Mouse (Mus musculus) Patski (cell line): Measurements from ENCODE around the gene Syf2. TPM values are rescaled to one million over a fixed set of nuclear protein-coding genes. Genes with fewer than 3 reads are reported as not detected.

Experiments
- ATAC-seq: fragments of 100-300 bp; one replicate; pipeline ENCODE4 v1.8.0; 2021
- CTCF ChIA-PET: fragments of 350-600 bp; sonication (Branson Sonifier 250); formaldehyde crosslinking; loops from one replicate; lab custom pipeline; 2022; ENCODE audit warnings: inconsistent platforms; lab: Charles Lee
- POLR2A ChIA-PET: fragments of 350-600 bp; sonication (Branson Sonifier 250); formaldehyde crosslinking; loops from one replicate; lab custom pipeline; 2022; ENCODE audit warnings: antibody characterized with exemption, inconsistent platforms; lab: Charles Lee
- DNase-seq: peaks from one replicate; pipeline ENCODE4 v3.0.0-alpha.2; 2011; ENCODE audit warnings: low read depth, low spot score
- H3K27me3 ChIP-seq: fragments of 371-371 bp; one replicate; pipeline ENCODE4 v1.5.1; 2021
- CTCF ChIP-seq: fragments of 100-300 bp; IDR thresholded peaks from one replicate; pipeline ENCODE4 v1.5.1; 2021
- in situ Hi-C: fragments of 300-500 bp; cut with MboI; formaldehyde crosslinking; loops from 3 replicates; pipeline ENCODE4 v1.11.1; 2018; ENCODE audit warnings: low pct_unique_long_range_greater_than_20kb, mixed read lengths
- polyA plus RNA-seq: library from polyadenylated mRNA; unstranded; gene quantifications from one replicate; pipeline ENCODE4 v1.2.3, GENCODE M21; 2021

The Syf2 gene
- polyA plus RNA-seq, 1 experiment from 2014 or later: 73.5 TPM

DNA sequence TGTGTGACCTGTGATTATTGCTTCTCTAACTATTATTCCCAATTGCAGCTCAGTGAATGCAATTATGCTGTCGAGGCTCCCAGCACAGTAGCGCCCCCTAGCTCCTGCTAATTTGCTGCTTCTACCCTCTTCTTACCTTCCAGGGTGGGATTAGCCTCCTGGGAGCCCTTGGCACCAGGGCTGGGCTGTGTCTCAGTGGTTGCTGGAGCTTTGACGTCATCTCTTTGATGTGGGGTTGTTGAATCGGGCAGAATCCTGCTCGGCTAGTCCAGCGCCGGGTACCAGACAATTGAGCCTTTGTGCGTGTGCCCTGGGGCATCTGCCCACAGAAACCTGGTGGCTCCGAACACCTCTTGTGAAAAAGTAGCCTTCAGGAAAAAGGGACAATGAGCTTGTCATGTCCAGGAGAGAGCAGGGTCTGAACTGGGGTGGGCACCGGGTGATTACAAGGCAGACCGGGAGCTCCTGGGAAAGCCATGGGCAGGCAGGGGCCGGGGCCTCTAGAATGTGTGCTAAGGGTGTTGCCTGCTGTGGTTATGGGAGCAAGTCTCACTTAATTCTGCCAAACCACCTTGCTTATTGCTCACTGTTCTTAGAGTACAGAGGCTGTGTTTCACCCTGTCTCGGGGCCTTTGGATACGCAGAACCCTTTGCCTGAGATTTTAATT lies 44.7 kb downstream of the Syf2 start:
- POLR2A ChIA-PET: no interaction called here
- ATAC-seq (no peak), DNase-seq (no peak)
- CTCF ChIA-PET: interaction anchor here (1.3 kb wide), 1 partner anchor 69 kb away, joined by 3 read pairs; no protein-coding TSS in a partner anchor
- TF ChIP-seq CTCF: no peak
- H3K27me3 ChIP-seq: no peaks in the 10 kb centered on the region
- in situ Hi-C loops: no loop called here

DNA sequence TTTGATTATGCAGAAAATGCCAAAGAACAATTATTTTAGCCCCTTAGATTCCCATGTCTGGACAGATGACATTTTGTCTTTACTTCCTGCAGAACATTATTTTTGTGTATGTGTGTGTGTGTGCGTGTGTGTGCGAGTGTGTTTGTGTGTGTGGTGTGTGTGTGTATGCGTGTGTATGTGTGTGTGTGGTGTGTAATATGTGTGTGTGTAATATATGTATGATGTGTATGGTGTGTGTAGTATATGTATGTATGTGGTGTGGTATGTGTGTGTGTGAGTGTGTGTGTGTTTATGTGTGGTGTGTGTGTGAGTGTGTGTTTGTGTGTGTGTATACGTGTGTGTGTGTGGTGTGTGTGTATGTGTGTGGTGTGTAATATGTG lies 45.2 kb downstream of the Syf2 start:
- POLR2A ChIA-PET: no interaction called here

DNA sequence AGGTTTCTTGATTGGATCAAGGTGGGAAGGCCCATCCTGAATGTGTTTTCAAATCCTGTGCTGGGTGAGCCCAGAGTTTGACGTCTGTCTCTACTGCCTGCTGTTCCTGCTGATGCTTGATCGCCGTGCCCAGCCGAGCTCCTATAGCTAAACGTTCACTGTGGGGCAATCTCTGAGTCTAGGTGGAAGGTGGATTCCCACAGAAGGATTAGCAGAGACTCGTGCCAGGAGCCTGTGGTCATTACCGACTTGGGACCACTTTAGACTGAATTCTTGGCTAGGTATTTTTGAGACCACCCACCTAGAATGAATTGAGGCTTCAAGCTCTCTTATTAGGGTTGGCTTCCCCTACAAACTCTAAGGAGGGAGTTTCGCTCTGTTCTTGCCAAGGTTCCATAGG lies 48.2 kb downstream of the Syf2 start:
- no peaks in the 10 kb centered on the region for H3K27me3 ChIP-seq
- in situ Hi-C loops: no loop called here
- no peak for DNase-seq
- CTCF ChIA-PET: no interaction called here
- ATAC-seq: no peak
- TF ChIP-seq CTCF: no peak
- POLR2A ChIA-PET: no interaction called here

More for the DNA sequence above, 45.2 kb downstream of the Syf2 start:
- H3K27me3 ChIP-seq: no peaks in the 10 kb centered on the region
- CTCF ChIA-PET: no interaction called here
- no peak for TF ChIP-seq CTCF
- DNase-seq (no peak), ATAC-seq (no peak)
- in situ Hi-C loops: no loop called here

DNA sequence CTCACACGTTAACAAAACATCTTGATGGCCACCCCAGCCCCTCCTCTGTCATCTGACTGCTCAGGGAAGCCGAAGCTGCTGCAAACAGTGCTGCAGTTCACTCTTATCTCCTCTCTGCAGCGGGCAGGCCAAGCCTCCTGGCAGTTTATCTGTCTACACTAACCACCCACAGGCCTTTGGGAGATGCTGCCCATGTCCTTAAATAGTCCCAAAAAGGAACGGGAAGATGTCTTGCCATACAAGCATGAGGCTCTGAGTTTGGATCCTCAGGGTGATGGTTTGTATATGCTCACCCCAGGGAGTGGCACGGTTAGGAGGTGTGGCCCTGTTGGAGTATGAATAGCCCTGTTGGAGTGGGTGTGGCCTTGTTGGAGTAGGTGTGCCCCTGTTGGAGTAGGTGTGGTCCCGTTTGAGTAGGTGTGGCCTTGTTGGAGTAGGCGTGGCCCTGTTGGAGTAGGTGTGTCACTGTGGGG lies 51.3 kb downstream of the Syf2 start:
- CTCF ChIA-PET: no interaction called here
- POLR2A ChIA-PET: no interaction called here
- no peak for DNase-seq
- TF ChIP-seq CTCF: no peak
- in situ Hi-C loops: no loop called here
- no peak for ATAC-seq
- no peaks in the 10 kb centered on the region for H3K27me3 ChIP-seq

DNA sequence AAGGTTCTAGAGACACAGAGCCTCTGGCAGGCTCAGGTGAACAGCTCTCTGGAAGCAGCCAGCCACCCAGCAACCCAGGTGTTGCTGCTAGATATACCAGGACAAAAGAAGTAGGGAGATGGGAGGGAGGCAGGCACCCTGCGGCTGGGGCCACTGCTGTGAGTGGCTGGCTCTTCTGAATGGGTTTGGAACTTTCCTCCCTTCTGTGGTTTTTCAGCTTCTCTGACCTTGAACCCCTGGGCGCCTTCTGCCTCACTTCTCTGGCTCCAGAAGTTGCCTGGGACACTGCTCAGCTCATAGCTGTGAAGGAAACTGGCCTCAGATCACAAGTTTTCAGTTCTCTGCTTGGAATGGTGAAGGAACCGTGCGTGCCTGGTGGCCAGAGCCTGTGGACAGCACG lies 52.4 kb downstream of the Syf2 start:
- in situ Hi-C loops: no loop called here
- POLR2A ChIA-PET: no interaction called here
- no peak for ATAC-seq
- H3K27me3 ChIP-seq: no peaks in the 10 kb centered on the region
- no peak for TF ChIP-seq CTCF
- CTCF ChIA-PET: no interaction called here
- no peak for DNase-seq

DNA sequence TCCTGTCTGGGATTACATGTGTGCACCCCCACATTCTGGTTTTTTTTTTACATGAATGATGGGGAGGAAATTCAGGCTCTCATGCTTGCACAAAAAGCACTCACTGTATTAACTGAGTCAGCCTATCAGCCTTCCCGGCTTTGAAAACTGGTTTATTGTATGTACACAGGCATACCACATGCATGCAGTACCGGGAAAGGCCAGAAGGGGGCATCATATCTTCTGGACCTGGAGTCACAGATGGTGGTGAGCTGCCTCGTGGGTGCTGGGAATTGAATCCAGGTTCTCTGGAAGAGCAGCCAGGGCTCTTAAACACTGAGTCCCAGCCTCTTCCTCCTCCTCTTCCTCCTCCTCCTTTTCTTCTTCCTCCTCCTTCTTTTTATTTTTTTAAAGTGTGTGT lies 53.9 kb downstream of the Syf2 start:
- in situ Hi-C loops: no loop called here
- no peaks in the 10 kb centered on the region for H3K27me3 ChIP-seq
- CTCF ChIA-PET: interaction anchor here (1.1 to 1.6 kb wide), 2 partner anchors 14 to 28 kb away, joined by 3 to 4 read pairs; no protein-coding TSS in a partner anchor
- POLR2A ChIA-PET: no interaction called here
- ATAC-seq: no peak
- no peak for TF ChIP-seq CTCF
- no peak for DNase-seq

DNA sequence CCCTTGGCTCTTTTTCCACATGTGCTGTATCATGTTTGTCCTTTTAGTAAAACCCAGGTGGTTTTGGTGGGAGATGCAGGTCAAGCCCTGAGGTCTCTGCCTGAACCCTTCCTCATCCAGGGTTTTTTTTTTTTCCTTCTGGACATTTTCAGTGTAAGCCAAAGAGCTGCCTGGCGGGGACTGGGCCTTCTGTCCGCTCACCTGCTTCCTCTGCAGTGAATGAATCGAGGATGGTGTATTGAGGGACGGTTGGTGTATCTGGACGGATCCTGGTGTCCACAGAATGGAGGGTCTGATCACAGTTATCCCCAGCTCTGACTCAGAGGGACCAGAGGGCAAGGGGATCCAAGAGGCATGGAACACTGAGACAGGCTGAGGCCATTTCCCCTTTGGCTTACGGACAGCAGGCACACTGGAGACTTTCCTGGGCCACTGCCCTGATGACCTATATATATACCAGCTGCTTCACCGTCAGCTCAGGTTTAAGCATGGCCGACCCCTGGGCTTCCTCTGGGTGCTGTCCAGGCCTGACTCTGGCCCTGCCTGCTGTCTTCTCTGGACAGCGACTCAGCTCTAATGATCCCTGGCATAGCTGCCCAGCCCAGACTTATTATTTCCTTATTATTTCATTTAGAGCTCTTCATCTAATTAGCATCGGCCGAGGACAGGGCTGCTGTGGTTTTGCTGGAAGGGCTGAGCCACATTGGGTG lies 55.1 kb downstream of the Syf2 start:
- H3K27me3 ChIP-seq: no peaks in the 10 kb centered on the region
- DNase-seq (no peak), ATAC-seq (no peak)
- no peak for TF ChIP-seq CTCF
- CTCF ChIA-PET: interaction anchor here (1.6 kb wide), 1 partner anchor 29 kb away, joined by 4 read pairs; no protein-coding TSS in a partner anchor
- in situ Hi-C loops: no loop called here
- POLR2A ChIA-PET: no interaction called here

DNA sequence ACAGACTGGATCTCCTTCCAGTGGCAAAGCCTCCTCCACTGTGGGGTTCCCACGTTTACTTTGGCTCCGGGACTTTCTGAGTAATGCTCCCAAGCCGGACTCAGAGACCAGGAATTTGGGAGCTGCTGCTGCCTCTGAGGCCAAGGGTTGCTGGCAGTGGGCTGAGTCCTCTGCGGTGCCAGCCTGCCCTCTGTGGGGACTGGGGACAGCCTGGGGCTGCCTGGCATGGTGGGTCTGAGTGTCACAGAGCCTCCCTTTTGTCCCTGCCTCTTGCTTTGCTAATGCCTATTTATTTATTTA lies 55.6 kb downstream of the Syf2 start:
- no peak for TF ChIP-seq CTCF
- no peak for DNase-seq
- ChIA-PET CTCF (no interaction called here), POLR2A (no interaction called here)
- in situ Hi-C loops: no loop called here
- no peaks in the 10 kb centered on the region for H3K27me3 ChIP-seq
- ATAC-seq: no peak

DNA sequence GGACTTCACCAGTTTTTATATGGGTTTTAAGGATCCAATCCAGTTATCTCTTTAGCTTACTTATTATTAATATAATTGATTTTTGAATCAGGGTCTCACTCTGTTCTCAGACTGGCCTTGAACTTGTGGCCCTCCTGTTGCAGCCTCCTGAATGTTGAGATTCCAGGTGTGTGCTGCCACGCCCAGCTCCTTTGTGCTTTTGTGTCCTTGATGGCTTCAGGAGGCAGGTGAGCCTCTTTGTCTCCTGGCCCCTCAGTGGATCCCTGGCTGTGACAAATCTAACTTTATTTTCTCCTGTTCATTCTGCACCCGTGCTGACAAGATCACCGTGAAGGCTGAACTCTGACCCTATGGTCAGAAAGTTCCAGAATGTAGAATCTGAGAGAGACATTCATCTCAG lies 56.3 kb downstream of the Syf2 start:
- TF ChIP-seq CTCF: no peak
- in situ Hi-C loops: no loop called here
- ATAC-seq: no peak
- DNase-seq: no peak
- ChIA-PET POLR2A (no interaction called here), CTCF (no interaction called here)
- H3K27me3 ChIP-seq: no peaks in the 10 kb centered on the region

Other genes starting within 250 kb of the Syf2 start
- gene Man1c1, start 226.6 kb upstream of the Syf2 start, polyA plus RNA-seq: 16.2 TPM
- 17.1 TPM for gene Ldlrap1, start 162.9 kb upstream of the Syf2 start, polyA plus RNA-seq
- 27.0 TPM for gene Maco1, start 77.6 kb upstream of the Syf2 start, polyA plus RNA-seq
- gene Rhd, start 66.4 kb upstream of the Syf2 start, polyA plus RNA-seq: 0.08 TPM
- gene Tmem50a, start 15.9 kb upstream of the Syf2 start, polyA plus RNA-seq: 98.5 TPM
- gene Rsrp1, start 7.3 kb upstream of the Syf2 start, polyA plus RNA-seq: 237 TPM
- gene Runx3, start 189.8 kb downstream of the Syf2 start, polyA plus RNA-seq: 8.9 TPM